8 mouse cellular contexts compared by ENCODE assay signal in the genomic region with DNA sequence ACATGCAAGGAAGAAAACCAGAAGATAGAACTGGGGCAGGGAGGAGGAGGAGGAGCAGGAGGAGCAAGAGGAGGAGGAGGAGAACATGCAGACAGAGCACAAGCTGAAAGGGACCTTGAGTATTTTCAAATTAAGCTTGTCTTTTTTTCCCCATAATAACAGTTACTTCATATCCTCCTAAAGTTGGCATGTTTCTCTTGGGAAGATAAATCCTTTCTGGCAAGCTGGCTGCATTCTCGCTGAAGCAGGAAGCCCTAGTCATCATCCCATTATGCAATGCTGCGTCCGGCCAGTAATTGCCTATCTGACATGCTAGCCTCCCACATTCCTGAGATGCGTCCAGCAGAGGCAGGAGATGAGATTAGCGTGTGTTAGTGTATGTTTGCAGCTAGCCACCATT.
A peak's percentile ranks its signal among the peaks of the same experiment; 100 is the strongest.
DNase-seq lines count a peak whose midpoint lies in the region; ATAC-seq and TF ChIP-seq lines count a peak whose summit lies in the region.

No protein-coding gene starts in this region.

- H3ac ChIP-seq in C2C12 (ENCODE audit: control insufficient read depth, insufficient read length, low read depth) = no peak overlapping the region

- no peak for TF ChIP-seq CTCF in C2C12 (IDR thresholded peaks at IDR 0.05; ENCODE audit: control insufficient read depth, insufficient read depth, insufficient read length)

- no peak overlapping the region for H3K9ac ChIP-seq in limb, embryonic 15.5 days
- no peak overlapping the region for H3K9ac ChIP-seq in forebrain, embryonic 15.5 days (replicated peaks)

- H3K27me3 ChIP-seq in C2C12 (ENCODE audit: control insufficient read depth, insufficient read depth, insufficient read length) = no peaks in the 10 kb centered on the region
- no peaks in the 10 kb centered on the region for H3K27me3 ChIP-seq in limb, embryonic 15.5 days
- H3K27me3 ChIP-seq in forebrain, embryonic 15.5 days = no peaks in the 10 kb centered on the region

- peak; percentile 16 to 33 for DNase-seq in cerebellum, postnatal 14 days
- no peak for DNase-seq in cerebellum, adult 9-11 months
- DNase-seq in frontal cortex, postnatal 36 days (ENCODE audit: low spot score in 2 of 2) = peak; percentile 34 to 45
- peak; percentile 77 for DNase-seq in heart, postnatal 4 days
- DNase-seq in right cerebral cortex, postnatal 36 days (ENCODE audit: low spot score in 2 of 2) = peak; percentile 9 to 36

- WGBS in limb, embryonic 15.5 days = 25% methylated on average over 5 of the region's 5 CpGs
- 57% methylated on average over 5 of the region's 5 CpGs for WGBS in forebrain, embryonic 15.5 days

- ATAC-seq in limb, embryonic 15.5 days (ENCODE audit: insufficient number of reproducible peaks, low FRiP score, low TSS enrichment, low read depth) = peak; percentile 30; the same call in 1 of the 2 replicates
- no peak for ATAC-seq in forebrain, embryonic 15.5 days (replicated peaks)

- H3K36me3 ChIP-seq in C2C12 (ENCODE audit: control insufficient read depth, insufficient read depth) = no peaks in the 10 kb centered on the region
- H3K36me3 ChIP-seq in limb, embryonic 15.5 days = no peaks in the 10 kb centered on the region
- H3K36me3 ChIP-seq in forebrain, embryonic 15.5 days = no peaks in the 10 kb centered on the region

- no peak overlapping the region for H3K4me3 ChIP-seq in C2C12 (ENCODE audit: insufficient read depth, poor library complexity, severe bottlenecking)
- H3K4me3 ChIP-seq in limb, embryonic 15.5 days = no peak overlapping the region
- no peak overlapping the region for H3K4me3 ChIP-seq in forebrain, embryonic 15.5 days

- no peaks in the 10 kb centered on the region for H3K79me2 ChIP-seq in C2C12 (ENCODE audit: control insufficient read depth, insufficient read depth)

- no peaks in the 10 kb centered on the region for H3K9me3 ChIP-seq in limb, embryonic 15.5 days
- H3K9me3 ChIP-seq in forebrain, embryonic 15.5 days = no peaks in the 10 kb centered on the region

- no peaks in the 10 kb centered on the region for H3K79me3 ChIP-seq in C2C12 (ENCODE audit: low read depth)

- H3K4me1 ChIP-seq in limb, embryonic 15.5 days = 0 out of 2 replicates have a peak, but pooled peaks cover under 1% of the 10 kb centered on the region
- H3K4me1 ChIP-seq in forebrain, embryonic 15.5 days = no peaks in the 10 kb centered on the region

- no peak overlapping the region for H3K4me2 ChIP-seq in limb, embryonic 15.5 days
- H3K4me2 ChIP-seq in forebrain, embryonic 15.5 days (replicated peaks) = no peak overlapping the region

- no peak overlapping the region; the same call in 1 of the 2 replicates for H3K27ac ChIP-seq in limb, embryonic 15.5 days
- H3K27ac ChIP-seq in forebrain, embryonic 15.5 days (replicated peaks) = no peak overlapping the region

TF ChIP-seq in C2C12, 6 proteins besides CTCF, POLR2A, EP300 and RAD21:
- TF ChIP-seq MAX (IDR thresholded peaks at IDR 0.05) (peak; percentile 64), USF1 (IDR thresholded peaks at IDR 0.05; ENCODE audit: low read depth) (no peak), CEBPB (IDR thresholded peaks at IDR 0.05; ENCODE audit: low read depth) (peak; percentile 96), FOSL1 (IDR thresholded peaks at IDR 0.05; ENCODE audit: insufficient read depth, low read length, poor library complexity, severe bottlenecking) (peak; percentile 23), MYOD1 (IDR thresholded peaks at IDR 0.05; ENCODE audit: control insufficient read depth, insufficient read length, low read depth) (no peak)
